Mouse (Mus musculus): ENCODE measurements around the gene Shroom3.

Shroom3 gene

DNA sequence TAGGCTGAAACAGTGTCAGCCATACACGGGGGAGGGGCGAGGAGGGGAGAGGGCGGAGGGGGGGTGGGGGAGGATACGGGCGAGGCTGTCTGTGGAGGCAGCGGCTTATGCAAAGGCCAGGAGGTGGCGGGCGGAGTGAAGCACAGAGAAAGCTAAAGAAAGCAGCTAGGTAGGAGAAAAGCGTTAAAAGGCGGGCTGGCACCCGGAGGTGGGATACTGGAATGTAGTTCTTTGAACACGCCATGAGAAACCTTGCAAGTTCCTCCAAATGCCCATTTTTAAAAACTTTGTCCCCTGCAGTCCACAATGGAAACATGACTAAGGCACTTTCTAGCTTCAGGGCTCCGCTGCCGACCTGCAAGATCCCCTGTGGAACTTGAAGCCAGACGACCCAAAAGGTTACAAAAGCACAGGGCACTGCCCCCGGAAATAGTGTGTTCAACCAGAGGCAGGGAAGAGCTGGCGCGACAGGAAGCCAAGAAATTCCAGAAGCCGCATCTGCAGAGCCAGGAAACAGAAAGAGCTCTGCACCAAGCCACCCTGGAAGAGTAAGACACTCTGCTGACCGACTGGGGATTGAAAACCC lies 322.1 kb downstream of the Shroom3 start:
- peak; percentile 43 for DNase-seq (ENCODE audit: low read depth, low spot score)

GRCm38 (mm10) chr5:93005815-93006341 lies 322.6 kb downstream of the Shroom3 start:
- no peak for DNase-seq (ENCODE audit: low read depth, low spot score)

GRCm38 (mm10) chr5:93008256-93008655 lies 325.0 kb downstream of the Shroom3 start:
- DNase-seq (ENCODE audit: low read depth, low spot score), result no peak

All from forelimb bud, embryonic 11.5 days (tissue).